Mouse (Mus musculus): Measurements from ENCODE around the gene Olfr965. TPM values are rescaled to one million over a fixed set of nuclear protein-coding genes. Genes with fewer than 3 reads are reported as not detected.

Olfr965 gene
- total RNA-seq (2023) = not detected in 2 replicates

GRCm38 (mm10) chr9:39711053-39711452, at the start of gene Olfr965:
Olfr965 (plus strand) TSS chr9:39711353.

GRCm38 (mm10) chr9:39666905-39667304, 44.2 kb upstream of the Olfr965 start, which contains the start of gene Olfr963:
Olfr963 (plus strand) TSS chr9:39667205.

GRCm38 (mm10) chr9:39707017-39707416, 4.1 kb upstream of the Olfr965 start, which contains the start of gene Olfr149:
Olfr149 (minus strand) TSS chr9:39707117.

GRCm38 (mm10) chr9:39730678-39731077, 19.5 kb downstream of the Olfr965 start, which contains the start of gene Olfr150:
Olfr150 (plus strand) TSS chr9:39730978.

GRCm38 (mm10) chr9:39745949-39746348, 34.8 kb downstream of the Olfr965 start, which contains the start of gene Olfr967:
Olfr967 (plus strand) TSS chr9:39746249.

Other genes with a start within 250 kb of the Olfr965 start
- gene Olfr955, start 239.4 kb upstream of the Olfr965 start, total RNA-seq (2023) = not detected in 2 replicates
- gene Olfr44, start 217.4 kb upstream of the Olfr965 start, total RNA-seq (2023) = not detected in 2 replicates
- not detected in 2 replicates for gene Olfr957, start 195.5 kb upstream of the Olfr965 start, total RNA-seq (2023)
- not detected in 2 replicates for gene Olfr958, start 157.3 kb upstream of the Olfr965 start, total RNA-seq (2023)
- gene Olfr959, start 135.8 kb upstream of the Olfr965 start, total RNA-seq (2023) = not detected in 2 replicates
- not detected in 2 replicates for gene AW551984, start 107.0 kb upstream of the Olfr965 start, total RNA-seq (2023)
- not detected in 2 replicates for gene Olfr148, start 100.7 kb upstream of the Olfr965 start, total RNA-seq (2023)
- gene Olfr960, start 90.0 kb upstream of the Olfr965 start, total RNA-seq (2023) = not detected in 2 replicates
- not detected in 2 replicates for gene Olfr961, start 66.3 kb upstream of the Olfr965 start, total RNA-seq (2023)
- gene Olfr963, start 44.1 kb upstream of the Olfr965 start, total RNA-seq (2023) = not detected in 2 replicates
- gene Olfr149, start 4.2 kb upstream of the Olfr965 start, total RNA-seq (2023) = not detected in 2 replicates
- not detected in 2 replicates for gene Olfr150, start 19.6 kb downstream of the Olfr965 start, total RNA-seq (2023)
- not detected in 2 replicates for gene Olfr967, start 34.9 kb downstream of the Olfr965 start, total RNA-seq (2023)
- gene Olfr968, start 71.9 kb downstream of the Olfr965 start, total RNA-seq (2023) = not detected in 2 replicates
- not detected in 2 replicates for gene Olfr969, start 79.6 kb downstream of the Olfr965 start, total RNA-seq (2023)
- not detected in 2 replicates for gene Olfr970, start 97.5 kb downstream of the Olfr965 start, total RNA-seq (2023)
- not detected in 2 replicates for gene Olfr971, start 125.5 kb downstream of the Olfr965 start, total RNA-seq (2023)
- not detected in 2 replicates for gene Olfr972, start 155.1 kb downstream of the Olfr965 start, total RNA-seq (2023)
- gene Olfr229, start 196.0 kb downstream of the Olfr965 start, total RNA-seq (2023) = not detected in 2 replicates
- not detected in 2 replicates for gene Olfr974, start 226.1 kb downstream of the Olfr965 start, total RNA-seq (2023)
- gene Olfr975, start 240.7 kb downstream of the Olfr965 start, total RNA-seq (2023) = not detected in 2 replicates
- not detected in 2 replicates for gene Olfr976, start 249.8 kb downstream of the Olfr965 start, total RNA-seq (2023)